8 mouse cellular contexts compared by ENCODE assay signal in genomic region chr13:45001911-45002615, GRCm38 (mm10). TPM values are rescaled to one million over a fixed set of nuclear protein-coding genes. Genes with fewer than 3 reads are reported as not detected.
DNase-seq lines count a peak whose midpoint lies in the region; ATAC-seq lines count a peak whose summit lies in the region.

Gene Dtnbp1, minus strand, starts transcription at chr13:45002147.

- H3K4me1 ChIP-seq in hindbrain, embryonic 11.5 days (replicated peaks; ENCODE audit: control insufficient read depth, insufficient read depth, low read length), result no peaks in the 10 kb centered on the region

- no peaks in the 10 kb centered on the region for H3K27me3 ChIP-seq in hindbrain, embryonic 11.5 days (ENCODE audit: control insufficient read depth, insufficient read depth, low read length)

- WGBS in hindbrain, embryonic 11.5 days, result under 1% methylated on average over 34 of the region's 68 CpGs

- H3K36me3 ChIP-seq in hindbrain, embryonic 11.5 days (ENCODE audit: control insufficient read depth, insufficient read depth, low read length), result no peaks in the 10 kb centered on the region

- peak within 1 kb of the TSS; percentile 86 for H3K4me3 ChIP-seq in hindbrain, embryonic 11.5 days (ENCODE audit: low read depth, low read length)

- ATAC-seq in hindbrain, embryonic 11.5 days (ENCODE audit: low FRiP score), result peak; percentile 81

- peak; percentile 78 for DNase-seq in Muller cell, postnatal 12 days (ENCODE audit: inconsistent ontology term)
- DNase-seq in cerebellum, adult 9-10 months, result peak; percentile 71
- peak in 1 of 2 experiments; percentile 65 for DNase-seq in frontal cortex, adult 2 months (ENCODE audit: extremely low spot score in 1 of 2, low spot score in 1 of 2)
- peak; percentile 89 for DNase-seq in hindbrain, embryonic 11.5 days (ENCODE audit: low spot score)
- peak; percentile 62 to 63 for DNase-seq in layer of hippocampus, postnatal 25 days (ENCODE audit: extremely low spot score in 1 of 2, low spot score in 1 of 2)
- DNase-seq in lung, postnatal 25 days (ENCODE audit: low spot score), result peak; percentile 66
- peak; percentile 79 for DNase-seq in retina, embryonic 14.5 days (ENCODE audit: low spot score)
- DNase-seq in thymus, postnatal 4 days, result peak; percentile 92

- peak within 1 kb of the TSS; percentile 60 for H3K27ac ChIP-seq in hindbrain, embryonic 11.5 days (ENCODE audit: low read depth, low read length)

- peak within 1 kb of the TSS; percentile 75 for H3K4me2 ChIP-seq in hindbrain, embryonic 11.5 days (replicated peaks; ENCODE audit: low read depth, low read length)

- H3K9me3 ChIP-seq in hindbrain, embryonic 11.5 days (ENCODE audit: control insufficient read depth, low read length), result no peaks in the 10 kb centered on the region

- peak within 1 kb of the TSS; percentile 85 for H3K9ac ChIP-seq in hindbrain, embryonic 11.5 days (ENCODE audit: low read depth, low read length)

RNA-seq across cellular contexts. Expression of gene Dtnbp1, which starts in this region (rescaled TPM):
- 123 and 141 TPM in 2 replicates for polyA plus RNA-seq in frontal cortex, adult 2 months (2012; rRNA removed)
- polyA plus RNA-seq in hindbrain, embryonic 11.5 days (2014; fragmentation: Nextera tagmentation; extraction: Ambion mirVana), result 69.2 and 74.0 TPM in 2 replicates
- 10 to 100 TPM; 76.9 to 78.4 TPM for total RNA-seq in layer of hippocampus, postnatal 25 days (2021)
